Mouse (Mus musculus): ENCODE data around the gene Ift52.

Ift52 gene

DNA sequence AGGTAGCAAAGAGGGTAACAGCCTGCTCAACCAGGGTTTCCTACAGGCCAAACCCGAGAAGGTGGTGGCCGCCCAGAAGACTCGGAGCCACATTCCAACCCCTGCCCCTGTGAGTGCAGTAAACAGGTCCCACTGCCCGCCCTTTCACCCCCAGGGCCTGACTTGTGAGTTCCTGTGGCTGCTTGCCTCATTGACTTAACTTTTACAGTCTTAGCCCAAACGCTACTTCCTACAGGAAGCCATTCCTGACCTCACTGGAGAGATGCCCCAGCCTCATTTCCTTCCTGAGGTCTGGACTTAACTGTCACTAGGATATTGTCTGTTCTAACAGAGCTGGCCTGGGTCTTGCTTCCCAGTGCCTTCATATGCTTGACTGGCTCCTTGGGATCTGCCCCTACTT lies 65.4 kb downstream of the Ift52 start:
- no peak for DNase-seq

DNA sequence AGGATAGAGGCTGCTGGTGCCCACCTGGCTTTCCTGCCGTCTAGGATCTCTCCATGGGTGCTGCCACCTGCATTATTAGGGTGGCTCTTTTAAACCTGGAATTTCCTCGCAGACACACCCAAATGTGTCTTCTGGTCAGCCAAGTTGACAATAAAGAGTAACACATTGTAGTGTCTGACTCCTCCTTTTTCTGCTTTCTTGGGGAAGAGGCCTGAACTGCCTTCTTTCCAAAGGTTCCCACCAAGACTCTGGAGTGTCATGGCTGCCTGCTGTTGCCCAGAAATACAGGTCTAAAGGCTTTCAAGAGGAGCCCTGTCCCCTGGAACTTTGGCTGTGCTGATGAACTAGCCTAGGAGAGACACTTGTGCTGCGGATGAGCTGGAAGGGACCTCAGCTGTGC lies 67.4 kb downstream of the Ift52 start:
- no peak for DNase-seq

DNA sequence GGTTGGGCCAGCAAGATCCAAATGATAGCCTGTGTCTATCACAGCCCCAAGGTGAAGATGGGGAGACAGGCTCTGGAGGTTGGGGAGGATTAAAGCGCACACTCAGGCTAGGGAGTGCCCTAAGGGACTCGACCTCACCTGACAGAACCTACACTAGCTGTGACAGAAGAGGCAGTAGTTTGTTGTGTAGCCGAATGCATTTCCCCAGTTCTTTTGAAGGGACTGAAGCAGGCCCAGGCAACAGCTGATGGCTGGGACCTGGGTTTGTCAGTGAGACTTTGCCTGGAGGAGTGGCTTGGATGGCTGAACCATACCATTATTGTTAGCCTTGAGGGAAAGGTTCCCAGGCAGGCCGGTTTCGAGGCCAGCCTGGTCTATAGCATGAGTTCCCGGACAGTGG lies 67.9 kb downstream of the Ift52 start:
- DNase-seq: no peak

DNA sequence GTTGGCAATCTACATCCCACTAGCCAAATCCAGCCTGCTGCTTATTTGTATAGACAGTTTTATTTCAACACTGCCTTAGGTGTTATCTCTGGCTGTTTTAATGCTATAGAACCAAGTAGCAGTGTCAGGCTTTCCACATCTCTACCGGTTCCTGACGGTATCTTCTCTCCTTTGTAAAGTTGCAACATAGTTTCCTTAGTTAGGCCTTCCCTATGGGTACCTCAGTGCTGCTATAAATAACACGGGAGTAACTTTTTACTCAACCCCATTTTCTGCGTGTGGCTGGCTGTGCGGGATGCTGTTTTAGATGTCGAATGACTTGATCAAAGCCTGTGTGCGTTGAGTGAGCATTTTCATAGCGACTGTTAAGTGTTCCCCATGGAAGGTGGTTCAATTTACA lies 69.4 kb downstream of the Ift52 start:
- DNase-seq: no peak

DNA sequence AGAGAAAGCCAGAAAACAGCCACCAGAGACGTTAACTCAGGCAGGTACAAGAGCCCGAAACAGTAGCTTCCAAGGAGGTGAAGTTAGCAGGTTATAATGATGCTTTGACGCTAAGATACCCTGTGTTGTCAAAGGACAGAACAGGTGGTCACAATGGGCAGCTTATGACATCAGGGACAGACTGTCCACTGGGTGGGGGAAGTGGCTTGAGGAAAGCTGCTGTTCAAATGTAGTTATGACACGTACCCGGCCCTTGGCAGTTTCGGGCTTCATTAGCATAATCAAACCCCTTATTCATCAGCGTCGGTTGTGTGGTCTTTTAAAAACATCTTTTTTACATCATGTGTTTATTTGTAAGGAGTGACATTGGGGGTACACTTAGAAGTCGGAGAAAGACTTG lies 70.6 kb downstream of the Ift52 start, which contains the start of gene Gtsf1l:
Gtsf1l (minus strand) TSS at position 128 of the 400 bp plus-strand sequence.
- DNase-seq: no peak

DNA sequence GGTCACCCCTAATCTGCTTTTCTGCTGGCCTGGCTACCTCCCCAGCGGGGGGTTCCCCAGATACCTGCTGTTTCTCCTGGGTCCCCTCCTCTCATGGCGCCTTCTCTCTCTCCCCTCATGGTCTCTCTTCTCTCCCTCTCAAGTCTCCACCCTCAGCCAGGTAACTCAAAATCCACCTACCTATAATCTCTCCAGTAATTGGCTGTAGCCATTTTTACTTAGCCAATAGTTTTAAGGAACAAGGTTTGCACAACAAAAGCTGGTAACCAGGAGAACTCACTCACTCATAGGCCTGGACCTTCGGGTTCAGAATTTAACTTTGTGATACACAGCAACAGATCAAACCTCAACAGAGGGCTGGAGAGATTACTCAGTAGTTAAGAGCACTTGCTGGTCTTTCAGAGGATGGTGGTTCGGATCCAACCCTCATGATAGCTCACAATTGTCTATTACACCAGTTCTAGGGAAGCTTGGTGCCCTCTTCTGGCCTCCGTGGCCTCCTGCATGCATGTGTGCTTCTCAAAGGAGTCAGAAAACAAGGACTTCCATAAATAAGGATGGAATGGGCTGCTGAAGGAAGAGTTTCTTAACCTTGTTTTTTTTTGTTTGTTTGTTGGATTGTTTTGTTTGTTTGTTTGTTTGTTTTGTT lies 72.4 kb downstream of the Ift52 start:
- DNase-seq: no peak

DNA sequence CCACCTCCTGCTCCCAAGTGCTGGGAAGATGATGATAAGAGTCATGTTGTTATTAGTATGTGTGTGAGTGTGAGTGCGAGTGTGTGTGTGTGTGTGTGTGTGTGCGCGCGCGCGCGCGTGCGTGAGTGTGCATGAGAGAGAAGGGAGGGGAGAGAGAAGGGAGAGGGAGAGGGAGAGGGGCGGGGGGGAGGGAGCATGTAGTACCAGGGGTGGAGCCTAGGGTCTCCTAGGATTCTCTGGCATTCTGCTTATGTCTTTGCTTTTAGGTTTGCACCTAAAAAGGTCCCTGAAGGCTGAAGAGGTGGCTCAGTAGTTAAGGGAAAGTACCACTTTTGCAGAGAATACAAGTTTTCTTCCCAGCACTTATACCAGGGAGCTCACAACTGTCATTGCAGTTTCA lies 77.8 kb downstream of the Ift52 start:
- no peak for DNase-seq
